Mouse (Mus musculus) fat pad, adult 2 months (tissue): ENCODE data around the gene Calcoco2.

ENCODE experiments used
- DNase-seq: peaks from one replicate; pipeline ENCODE4 v3.0.0-alpha.2; 2011; ENCODE audit warnings: low read depth, low spot score; ENCODE audit errors: extremely low read depth

Gene Calcoco2

GRCm38 (mm10) chr11:96082682-96083081, 29.1 kb downstream of the Calcoco2 start:
- DNase-seq: no peak

GRCm38 (mm10) chr11:96080736-96081135, 31.0 kb downstream of the Calcoco2 start:
- DNase-seq: no peak

GRCm38 (mm10) chr11:96076221-96077105, 35.3 kb downstream of the Calcoco2 start:
- no peak for DNase-seq

- DNase-seq: peak; percentile 100
These were observed 36.1 kb downstream of the Calcoco2 start, which contains the start of gene Atp5g1 for GRCm38 (mm10) chr11:96075509-96076220. Atp5g1 (minus strand) TSS chr11:96075670.

GRCm38 (mm10) chr11:96075177-96075508, 36.6 kb downstream of the Calcoco2 start:
- no peak for DNase-seq

GRCm38 (mm10) chr11:96074351-96075176, 37.2 kb downstream of the Calcoco2 start:
- no peak for DNase-seq

GRCm38 (mm10) chr11:96073295-96073993, 38.3 kb downstream of the Calcoco2 start:
- DNase-seq: no peak

GRCm38 (mm10) chr11:96071013-96071412, 40.8 kb downstream of the Calcoco2 start:
- DNase-seq: no peak

- peak; percentile 75 for DNase-seq
These were observed 41.4 kb downstream of the Calcoco2 start for GRCm38 (mm10) chr11:96070353-96070752.

GRCm38 (mm10) chr11:96068231-96068630, 43.5 kb downstream of the Calcoco2 start:
- DNase-seq: no peak

- DNase-seq: no peak
These were observed 46.4 kb downstream of the Calcoco2 start, which contains the start of gene Ube2z for GRCm38 (mm10) chr11:96065215-96065911. Ube2z (minus strand) TSS chr11:96065388.

- no peak for DNase-seq
These were observed 47.1 kb downstream of the Calcoco2 start for GRCm38 (mm10) chr11:96064521-96065214.

- no peak for DNase-seq
These were observed 53.5 kb downstream of the Calcoco2 start for GRCm38 (mm10) chr11:96058309-96058708.

- DNase-seq: no peak
These were observed 60.9 kb downstream of the Calcoco2 start for GRCm38 (mm10) chr11:96050854-96051253.

- DNase-seq: no peak
These were observed 61.8 kb downstream of the Calcoco2 start for GRCm38 (mm10) chr11:96049939-96050338.
